Mouse (Mus musculus): Measurements from ENCODE around the gene Spryd4.

- no peak for TF ChIP-seq CTCF (conservative IDR thresholded peaks at IDR 0.05; ENCODE audit: low read length)
- TF ChIP-seq NANOG (IDR thresholded peaks at IDR 0.05; ENCODE audit: borderline replicate concordance, low read length) = no peak
- no peak for TF ChIP-seq POU5F1 (IDR thresholded peaks at IDR 0.05; ENCODE audit: borderline replicate concordance, low read length)
These were observed 13.9 kb upstream of the Spryd4 start, which contains the start of gene Mip for GRCm38 (mm10) chr10:128225538-128225937.
